Mouse (Mus musculus) brown adipose tissue, adult 24 weeks (tissue): Measurements from ENCODE around the gene Kcnip3. TPM values are rescaled to one million over a fixed set of nuclear protein-coding genes. Genes with fewer than 3 reads are reported as not detected.

Experiments
- H3K27ac ChIP-seq: fragments of 200-500 bp; replicated peaks from 2 replicates; pipeline ENCODE4 v1.5.1; 2012; ENCODE audit warnings: low read depth, mild to moderate bottlenecking, low read length
- H3K4me1 ChIP-seq: fragments of 200-500 bp; 2 replicates; pipeline ENCODE4 v1.6.1; 2012; ENCODE audit warnings: low read length, mixed read lengths; ENCODE audit not compliant: control insufficient read depth, insufficient read depth, insufficient read length
- H3K4me3 ChIP-seq: fragments of 200-500 bp; 2 replicates; pipeline ENCODE4 v1.5.1; 2012; ENCODE audit warnings: low read depth, mild to moderate bottlenecking, low read length, moderate library complexity; ENCODE audit not compliant: insufficient read depth
- polyA plus RNA-seq: library from polyadenylated mRNA; stranded (reverse); fragments of >200 nt; gene quantifications from 2 replicates; pipeline ENCODE4 v1.2.4, GENCODE M21; 2012; ENCODE audit not compliant: missing spikeins, insufficient read depth, insufficient read length

Kcnip3 gene
- polyA plus RNA-seq, 1 experiment = 0.63 TPM

GRCm38 (mm10) chr2:127415806-127416205 is 106.1 kb downstream of the Kcnip3 start:
- no peaks in the 10 kb centered on the region for H3K4me1 ChIP-seq
- no peak overlapping the region for H3K4me3 ChIP-seq
- no peak overlapping the region for H3K27ac ChIP-seq

DNA sequence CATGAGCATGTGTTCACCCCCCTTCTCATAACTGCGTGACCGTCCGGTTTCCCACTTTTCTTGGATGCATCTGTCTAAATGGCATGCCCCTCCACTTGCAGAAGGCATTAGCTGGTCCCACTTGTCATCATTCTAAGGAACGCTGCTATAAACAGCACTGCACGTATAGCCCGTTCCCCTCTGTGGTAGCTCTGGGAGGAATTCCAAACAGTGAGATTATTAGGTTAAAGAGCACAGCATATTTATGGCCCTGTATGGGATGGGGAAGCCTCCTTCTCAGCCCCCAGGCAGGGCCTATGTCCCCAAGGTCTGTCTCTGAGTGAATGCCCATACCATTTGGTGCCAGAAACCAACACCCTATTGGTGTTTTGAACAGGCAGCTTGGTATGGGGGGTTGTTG is 110.8 kb downstream of the Kcnip3 start:
- Histone ChIP-seq H3K4me3 (no peak overlapping the region), H3K27ac (no peak overlapping the region), H3K4me1 (no peaks in the 10 kb centered on the region)

Other genes starting within 250 kb of the Kcnip3 start
- gene Dusp2, start 185.9 kb downstream of the Kcnip3 start, polyA plus RNA-seq = 0.63 TPM in 1 of 2 replicates, not detected in the other
- not detected in 2 replicates for gene Astl, start 183.5 kb downstream of the Kcnip3 start, polyA plus RNA-seq
- gene Adra2b, start 158.9 kb downstream of the Kcnip3 start, polyA plus RNA-seq = 0.38 TPM in 1 of 2 replicates, not detected in the other
- gene Gpat2, start 96.9 kb downstream of the Kcnip3 start, polyA plus RNA-seq = not detected in 2 replicates
- gene Fahd2a, start 77.5 kb downstream of the Kcnip3 start, polyA plus RNA-seq = 103 and 106 TPM in 2 replicates
- gene Prom2, start 19.4 kb upstream of the Kcnip3 start, polyA plus RNA-seq = not detected in 2 replicates
- gene Zfp661, start 65.0 kb upstream of the Kcnip3 start, polyA plus RNA-seq = 2.1 TPM in 2 replicates
- 238 and 284 TPM in 2 replicates for gene Mrps5, start 65.1 kb upstream of the Kcnip3 start, polyA plus RNA-seq
- gene Mal, start 134.6 kb upstream of the Kcnip3 start, polyA plus RNA-seq = 1.5 TPM in 2 replicates
- 2.4 and 3.4 TPM in 2 replicates for gene Mall, start 207.8 kb upstream of the Kcnip3 start, polyA plus RNA-seq